Mouse (Mus musculus) layer of hippocampus, adult 9-11 months (tissue): ENCODE measurements around the gene Slc29a1.
A peak's percentile ranks its signal among the peaks of the same experiment; 100 is the strongest.

Source experiments
- DNase-seq: peaks from one replicate; pipeline ENCODE4 v3.0.0; 2022

Gene Slc29a1

GRCm38 (mm10) chr17:45610144-45610866 lies 10.9 kb upstream of the Slc29a1 start:
- no peak for DNase-seq

GRCm38 (mm10) chr17:45608396-45608795 lies 9.0 kb upstream of the Slc29a1 start:
- no peak for DNase-seq

- no peak for DNase-seq
These were observed 7.8 kb upstream of the Slc29a1 start for GRCm38 (mm10) chr17:45606992-45607879.

- DNase-seq = no peak
These were observed 3.6 kb upstream of the Slc29a1 start for GRCm38 (mm10) chr17:45602984-45603383.

- no peak for DNase-seq
These were observed 2.5 kb upstream of the Slc29a1 start, which contains the start of gene Mymx for GRCm38 (mm10) chr17:45601877-45602304. Gene Mymx, minus strand, starts transcription at chr17:45602102.

GRCm38 (mm10) chr17:45601325-45601724 lies 1.9 kb upstream of the Slc29a1 start:
- DNase-seq = no peak

- DNase-seq = no peak
These were observed 861 bp upstream of the Slc29a1 start for GRCm38 (mm10) chr17:45600267-45600666.

GRCm38 (mm10) chr17:45598891-45599290 lies 515 bp downstream of the Slc29a1 start:
- DNase-seq = no peak

GRCm38 (mm10) chr17:45598376-45598775 lies 1.0 kb downstream of the Slc29a1 start:
- DNase-seq = no peak

- DNase-seq = no peak
These were observed 1.6 kb downstream of the Slc29a1 start for GRCm38 (mm10) chr17:45597787-45598186.

GRCm38 (mm10) chr17:45596631-45597396 lies 2.6 kb downstream of the Slc29a1 start:
- peak; percentile 69 for DNase-seq

GRCm38 (mm10) chr17:45595736-45596390 lies 3.5 kb downstream of the Slc29a1 start:
- DNase-seq = no peak

GRCm38 (mm10) chr17:45594881-45595735 lies 4.3 kb downstream of the Slc29a1 start:
- DNase-seq = no peak

- no peak for DNase-seq
These were observed 5.2 kb downstream of the Slc29a1 start for GRCm38 (mm10) chr17:45594195-45594594.

- no peak for DNase-seq
These were observed 5.9 kb downstream of the Slc29a1 start for GRCm38 (mm10) chr17:45593479-45593878.

GRCm38 (mm10) chr17:45592606-45593431 lies 6.6 kb downstream of the Slc29a1 start:
- DNase-seq = no peak

- no peak for DNase-seq
These were observed 7.5 kb downstream of the Slc29a1 start for GRCm38 (mm10) chr17:45591701-45592605.

- DNase-seq = no peak
These were observed 9.0 kb downstream of the Slc29a1 start for GRCm38 (mm10) chr17:45590410-45590809.

GRCm38 (mm10) chr17:45589844-45590243 lies 9.6 kb downstream of the Slc29a1 start:
- DNase-seq = no peak

GRCm38 (mm10) chr17:45589236-45589635 lies 10.2 kb downstream of the Slc29a1 start:
- no peak for DNase-seq
